Mouse (Mus musculus) spleen, adult 18-20 months (tissue): ENCODE measurements around the gene Zgpat.

Source experiments
- DNase-seq, 2 experiments: peaks; one replicate each; pipeline ENCODE4 v3.0.0; 2022; ENCODE audit warnings: mixed read lengths in 2 of 2

Zgpat gene

DNA sequence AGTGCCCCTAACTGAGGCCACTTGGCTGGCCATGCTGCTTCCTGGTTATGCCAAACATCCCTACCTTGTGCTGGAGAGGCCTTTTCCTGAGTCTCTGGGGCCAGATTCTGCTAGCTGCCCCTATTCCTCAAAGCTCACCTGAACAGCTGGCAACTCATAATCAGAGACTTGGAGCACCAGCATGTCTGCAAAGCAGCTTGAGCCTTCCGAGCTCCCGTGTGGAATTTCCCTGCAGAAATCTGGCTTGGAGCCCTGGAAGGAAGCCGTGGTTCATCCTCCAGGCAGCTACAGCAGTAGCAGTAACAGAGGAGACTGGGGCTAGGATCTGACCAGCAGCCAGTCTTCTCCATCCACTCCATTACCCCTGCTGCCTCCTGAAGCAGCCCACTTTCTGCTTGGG lies 21.2 kb downstream of the Zgpat start:
- DNase-seq, result no peak

DNA sequence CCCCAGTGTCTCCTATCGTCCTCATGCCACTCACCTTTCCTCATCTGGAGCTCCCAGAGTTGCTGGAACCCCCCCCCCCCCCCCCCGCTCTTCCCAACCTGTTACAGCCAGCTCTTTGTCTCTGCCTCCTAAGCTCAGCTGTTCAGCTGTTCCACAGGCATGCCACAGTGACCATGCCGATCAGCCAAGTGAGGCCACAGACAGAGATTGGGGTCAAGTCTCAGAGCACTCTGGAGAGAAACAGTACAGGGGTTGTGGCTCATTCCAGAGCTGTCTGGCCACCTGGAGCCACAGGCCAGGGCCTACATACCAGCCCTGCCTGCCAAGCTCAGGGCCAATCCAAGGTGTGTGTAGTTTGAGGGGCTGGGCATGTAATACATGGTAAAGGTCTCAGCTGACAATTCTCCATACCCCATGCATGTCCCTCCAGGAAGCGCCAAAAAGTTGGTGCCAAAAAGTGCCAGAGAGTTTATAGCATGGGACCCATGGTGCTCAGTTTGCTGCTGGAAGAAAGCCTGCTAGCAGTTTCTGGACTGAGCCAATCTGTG lies 22.0 kb downstream of the Zgpat start:
- no peak for DNase-seq

DNA sequence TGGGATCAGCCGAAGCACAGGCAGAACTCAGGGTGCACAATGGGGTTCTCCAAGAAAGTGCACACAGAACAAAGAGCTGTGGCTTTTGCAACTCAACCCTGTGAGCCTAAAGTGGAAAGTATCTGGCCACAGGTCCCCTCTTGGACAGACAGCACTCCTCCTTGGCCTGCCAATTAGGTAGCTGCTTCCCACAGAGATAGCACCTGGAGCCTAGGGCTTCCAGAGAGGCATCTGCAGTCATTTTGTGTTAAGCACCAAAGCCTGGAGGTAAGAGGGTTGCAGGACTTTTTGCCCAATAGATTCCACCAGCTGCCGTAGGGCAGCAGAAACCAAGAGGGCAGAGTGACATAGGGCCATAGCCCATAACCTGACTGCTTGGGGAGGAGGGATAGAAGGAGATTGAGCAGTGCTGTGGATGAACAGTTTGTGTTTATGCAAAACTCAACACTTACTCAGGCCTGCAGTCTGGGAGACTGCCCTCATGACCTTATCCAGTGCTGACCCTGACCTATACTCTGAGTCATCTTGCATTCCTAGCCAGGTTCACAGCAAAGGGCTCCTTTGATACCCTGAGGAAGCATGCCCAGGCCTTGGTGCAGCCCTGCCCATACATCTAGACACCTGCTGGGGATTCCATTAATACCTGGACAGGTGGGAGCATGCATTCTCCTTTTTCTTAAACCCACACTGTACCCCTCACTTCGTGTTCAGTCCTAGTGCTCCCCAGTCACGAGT lies 25.6 kb downstream of the Zgpat start:
- DNase-seq, result no peak

GRCm38 (mm10) chr2:181391022-181391421 lies 26.3 kb downstream of the Zgpat start:
- DNase-seq, result no peak

GRCm38 (mm10) chr2:181391541-181391940 lies 26.8 kb downstream of the Zgpat start:
- DNase-seq, result no peak

- DNase-seq, result peak; percentile 55 to 86
Observed at GRCm38 (mm10) chr2:181392600-181393213, 28.0 kb downstream of the Zgpat start.

DNA sequence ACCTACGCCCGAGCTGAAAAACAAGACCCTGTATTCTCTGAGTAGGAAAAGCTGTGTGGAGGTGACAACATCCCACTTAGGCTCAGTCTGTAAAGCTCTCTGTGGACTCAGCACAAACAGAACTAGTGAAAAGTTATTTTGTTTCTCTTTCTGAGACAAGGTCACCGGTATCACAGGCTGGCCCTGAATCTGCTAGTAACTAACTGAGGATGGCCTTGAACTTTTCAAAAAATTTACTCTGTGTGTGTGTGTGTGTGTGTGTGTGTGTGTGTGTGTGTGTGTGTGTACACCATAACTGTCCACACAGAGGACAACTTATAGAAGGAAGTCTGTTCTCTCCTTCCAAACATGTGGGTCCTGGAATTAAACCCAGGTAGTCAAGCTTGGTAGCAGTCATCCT lies 29.4 kb downstream of the Zgpat start:
- DNase-seq, result no peak

DNA sequence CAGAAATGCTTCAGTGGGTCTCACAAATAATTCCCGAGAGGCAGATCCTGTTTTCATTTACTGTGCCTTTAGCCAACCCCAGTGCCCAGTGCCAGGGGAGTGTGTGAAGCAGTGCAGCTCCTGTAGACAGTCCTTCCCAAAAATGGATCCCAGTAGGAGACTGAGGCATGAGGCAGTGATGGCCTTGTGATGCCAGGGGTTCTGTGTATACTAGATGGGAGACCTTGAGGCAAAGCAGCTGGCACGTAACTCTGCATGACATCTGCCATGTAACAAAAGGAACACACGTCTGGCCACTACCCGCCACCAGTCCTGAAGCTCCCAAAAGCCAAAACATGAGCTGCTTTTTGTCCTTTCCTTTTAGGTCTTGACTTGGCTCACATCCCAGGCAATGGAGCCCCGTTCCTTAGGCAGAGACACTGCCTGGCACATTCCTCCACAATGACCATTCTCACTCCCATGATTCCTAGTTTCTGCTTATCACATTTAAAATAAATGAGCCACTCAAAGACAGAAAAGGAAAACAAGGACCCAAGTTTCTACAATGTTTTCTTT lies 32.6 kb downstream of the Zgpat start:
- no peak for DNase-seq

DNA sequence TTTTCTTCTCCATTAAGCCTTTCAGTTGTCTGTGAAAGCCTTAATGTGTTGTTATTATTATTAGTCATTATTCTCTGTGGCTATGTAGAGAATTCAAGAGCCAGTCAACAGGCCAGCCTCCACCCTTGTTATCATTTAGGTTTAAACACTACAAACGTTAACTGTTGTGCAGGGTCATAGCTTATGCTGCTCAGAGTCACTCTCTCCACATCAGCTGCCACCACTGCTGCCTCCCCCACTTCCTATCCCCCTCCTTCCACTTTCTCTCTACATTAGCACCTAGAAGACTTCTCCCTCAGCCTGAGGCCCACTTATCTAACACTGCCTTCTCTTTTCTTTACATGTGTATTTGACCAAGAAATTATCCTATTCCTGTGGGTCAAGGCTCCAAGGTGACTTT lies 36.8 kb downstream of the Zgpat start:
- no peak for DNase-seq

- no peak for DNase-seq
Observed at GRCm38 (mm10) chr2:181403722-181404121, 39.0 kb downstream of the Zgpat start.

GRCm38 (mm10) chr2:181409643-181410042 lies 44.9 kb downstream of the Zgpat start:
- no peak for DNase-seq

DNA sequence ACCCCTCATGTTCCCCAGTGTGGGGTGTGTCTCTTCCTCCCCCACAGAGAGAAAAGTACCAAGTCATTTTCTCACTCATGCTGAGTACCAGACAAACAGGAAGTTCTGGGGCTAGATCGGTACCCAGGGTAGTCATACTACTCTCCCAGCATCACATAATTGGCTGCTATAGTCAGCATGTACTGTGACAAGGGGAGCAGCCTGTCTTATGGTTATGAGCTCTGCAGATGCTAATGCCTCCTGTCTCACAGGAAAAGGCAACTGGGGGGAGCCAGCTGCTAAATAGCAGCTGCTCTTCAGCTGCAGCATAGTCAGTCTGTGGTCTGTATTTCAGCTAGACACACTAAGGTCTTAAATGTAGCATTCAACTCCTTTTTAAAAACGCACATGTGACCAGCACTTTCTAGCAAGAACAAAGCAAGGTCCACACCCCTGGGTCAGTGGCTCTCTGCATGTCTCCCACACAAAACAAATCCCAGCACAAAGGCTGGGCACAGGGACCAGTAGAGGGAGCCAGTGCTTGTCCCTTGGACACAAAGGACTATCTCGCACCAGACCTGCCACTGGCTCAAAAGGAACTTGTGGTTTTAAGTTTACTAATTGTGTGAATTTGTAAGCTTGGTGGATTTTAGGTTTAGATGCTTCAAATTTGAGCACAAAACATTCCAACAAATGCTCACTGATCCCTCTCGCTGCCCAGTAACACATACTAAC lies 46.2 kb downstream of the Zgpat start:
- DNase-seq, result peak; percentile 47 to 65

- no peak for DNase-seq
Observed at GRCm38 (mm10) chr2:181413141-181413540, 48.4 kb downstream of the Zgpat start.

GRCm38 (mm10) chr2:181415945-181416344 lies 51.2 kb downstream of the Zgpat start:
- no peak for DNase-seq

DNA sequence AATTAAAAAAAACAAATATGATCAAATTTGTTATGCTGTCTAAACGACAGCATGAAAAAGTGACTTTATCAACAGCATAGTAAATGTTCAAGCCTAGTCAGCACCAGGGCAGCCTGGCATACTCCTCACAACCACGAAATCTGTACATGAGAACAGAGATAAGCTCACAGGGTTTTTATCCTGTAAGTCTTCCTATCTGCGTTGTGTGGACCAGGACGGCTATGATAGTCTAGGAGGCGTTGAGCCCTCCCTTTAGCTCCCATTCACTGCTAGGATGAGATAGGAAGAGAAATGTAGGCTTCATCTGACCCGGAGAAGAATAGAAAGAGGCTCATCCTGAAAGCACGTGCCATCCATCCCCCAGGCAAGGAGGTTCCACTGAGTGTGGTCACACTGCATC lies 54.6 kb downstream of the Zgpat start:
- DNase-seq, result no peak

- no peak for DNase-seq
Observed at GRCm38 (mm10) chr2:181420426-181420825, 55.7 kb downstream of the Zgpat start.

DNA sequence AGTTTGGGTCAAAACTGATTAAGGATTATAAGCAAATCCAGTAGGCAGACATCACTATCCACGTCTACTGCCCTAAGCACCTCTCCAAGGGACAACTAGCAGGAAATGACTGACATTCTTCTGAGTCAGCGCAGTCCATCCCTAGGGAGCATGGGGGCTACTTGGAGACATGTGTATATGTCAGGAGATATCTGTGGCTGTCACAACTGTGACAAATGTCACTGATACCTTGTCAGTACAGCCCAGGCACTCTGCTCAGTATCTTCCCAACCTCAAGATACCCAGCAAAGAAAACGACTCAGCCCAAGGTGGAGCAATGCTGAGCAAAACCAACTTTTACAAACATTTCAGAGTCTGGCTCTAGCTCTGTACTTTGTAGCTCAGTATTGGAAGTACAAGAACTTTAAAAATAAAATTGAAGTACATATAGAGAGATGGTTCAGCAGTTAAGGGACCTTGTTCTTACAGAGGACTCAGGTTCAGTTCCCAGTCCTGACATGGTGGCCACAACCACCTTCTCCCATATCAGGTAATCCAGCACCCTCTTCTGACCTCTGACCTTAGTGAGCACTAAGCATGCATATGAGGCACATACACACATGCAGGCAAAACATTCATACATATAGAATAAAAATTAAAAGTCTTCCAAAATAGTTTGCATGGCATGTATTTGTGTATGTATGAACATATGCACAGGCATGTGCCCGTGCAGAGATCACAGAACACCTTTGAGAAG lies 56.3 kb downstream of the Zgpat start:
- DNase-seq, result no peak

DNA sequence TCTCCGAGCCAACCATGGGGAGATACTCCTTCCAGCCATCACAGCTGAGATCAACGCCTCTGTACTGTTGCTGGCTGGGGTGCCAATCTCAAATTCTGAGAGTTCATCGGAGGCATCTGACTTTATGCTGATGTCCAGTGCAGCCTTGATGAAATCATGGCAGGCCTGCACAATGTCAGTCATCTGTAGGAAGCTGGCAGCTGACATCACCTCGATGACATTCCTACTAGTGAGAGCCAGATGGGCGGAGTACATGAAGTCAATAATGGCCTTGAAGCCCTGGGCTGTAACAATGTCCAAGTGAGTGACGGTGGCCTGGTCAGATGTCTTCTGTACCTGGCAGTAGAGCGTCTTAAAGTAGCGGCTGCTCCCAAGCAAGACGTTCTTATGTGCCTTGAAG lies 59.1 kb downstream of the Zgpat start:
- no peak for DNase-seq
